Mouse (Mus musculus) liver, postnatal 0 days (tissue): ENCODE results near the gene Cep295.

ENCODE experiments used
- CTCF ChIP-seq: sonication (generic); IDR thresholded peaks from 2 replicates; pipeline ENCODE4 v1.5.1; 2016; ENCODE audit warnings: antibody characterized with exemption, low read depth
- EP300 ChIP-seq: IDR thresholded peaks from 2 replicates; pipeline ENCODE4 v1.6.1; 2016; ENCODE audit warnings: antibody characterized with exemption, low read depth, mild to moderate bottlenecking

- TF ChIP-seq EP300 (no peak), CTCF (no peak)
Measured at GRCm38 (mm10) chr9:15357484-15358275, at the start of gene Cep295.
